Mouse (Mus musculus): ENCODE results near the gene Gfi1b.

DNA sequence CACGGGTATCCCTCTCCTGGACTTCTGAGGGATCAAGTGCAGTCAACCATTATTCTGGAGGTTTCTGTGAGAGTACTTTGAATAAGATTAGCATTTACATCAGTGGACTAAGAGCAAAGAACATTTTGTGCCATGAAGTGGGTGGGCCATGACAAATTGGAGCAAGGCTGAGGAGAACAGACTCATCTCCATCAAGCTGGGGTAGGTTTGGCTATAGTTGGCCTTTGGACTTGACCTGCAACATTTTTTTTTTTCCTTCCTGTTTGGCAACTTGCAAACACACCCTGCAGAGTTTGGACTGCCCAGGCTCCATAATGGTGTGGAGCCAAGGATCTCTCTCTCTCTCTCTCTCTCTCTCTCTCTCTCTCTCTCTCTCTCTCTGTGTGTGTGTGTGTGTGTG, 10.8 kb upstream of the Gfi1b start:
- TF ChIP-seq CTCF (IDR thresholded peaks at IDR 0.05; ENCODE audit: low read depth, low read length) (no peak), POLR2A (IDR thresholded peaks at IDR 0.05; ENCODE audit: extremely low read depth, insufficient read depth, low read length) (no peak)

All from liver, adult 2 months (tissue).